Mouse (Mus musculus) thymus, adult 2 months (tissue): ENCODE measurements around the gene Serpini1.

ENCODE experiments used
- CTCF ChIP-seq: fragments of 200-500 bp; IDR thresholded peaks from 2 replicates; pipeline ENCODE4 v1.5.1; 2012; ENCODE audit warnings: mild to moderate bottlenecking, control low read depth, low read length, moderate library complexity, borderline replicate concordance; ENCODE audit not compliant: control insufficient read depth, poor library complexity, insufficient read depth; ENCODE audit errors: extremely low read depth
- POLR2A ChIP-seq: fragments of 200-500 bp; IDR thresholded peaks from 2 replicates; pipeline ENCODE4 v1.6.1; 2012; ENCODE audit warnings: mild to moderate bottlenecking, low read length, control low read depth, moderate library complexity; ENCODE audit not compliant: control insufficient read depth, poor library complexity, insufficient read depth; ENCODE audit errors: extremely low read depth

GRCm38 (mm10) chr3:75583293-75583692 is 25.9 kb downstream of the Serpini1 start:
- no peak for TF ChIP-seq CTCF
- no peak for TF ChIP-seq POLR2A
